Mouse (Mus musculus): ENCODE results near the gene Inip.

Gene Inip

GRCm38 (mm10) chr4:59801489-59801888, at the start of gene Inip:
Inip (minus strand) TSS chr4:59801589.
- in situ Hi-C loops (cut with MboI, MseI) = no loop called here

- in situ Hi-C loops (cut with MboI, MseI) = no loop called here
Measured at GRCm38 (mm10) chr4:59850181-59850580, 48.8 kb upstream of the Inip start.

- in situ Hi-C loops (cut with MboI, MseI) = loop anchor here (5.0 to 10.0 kb wide), 3 partner anchors 53 to 695 kb away; no protein-coding TSS in a partner anchor
Measured at GRCm38 (mm10) chr4:59847447-59847846, 46.1 kb upstream of the Inip start.

- in situ Hi-C loops (cut with MboI, MseI) = loop anchor here (5.0 to 10.0 kb wide), 3 partner anchors 50 to 693 kb away; no protein-coding TSS in a partner anchor
Measured at GRCm38 (mm10) chr4:59845245-59845637, 43.9 kb upstream of the Inip start.

- in situ Hi-C loops (cut with MboI, MseI) = loop anchor here (5.0 to 10.0 kb wide), 3 partner anchors 50 to 692 kb away; no protein-coding TSS in a partner anchor
Measured at GRCm38 (mm10) chr4:59844460-59845244, 43.3 kb upstream of the Inip start.

- in situ Hi-C loops (cut with MboI, MseI) = no loop called here
Measured at GRCm38 (mm10) chr4:59837659-59838058, 36.3 kb upstream of the Inip start.

GRCm38 (mm10) chr4:59832810-59833209, 31.4 kb upstream of the Inip start:
- in situ Hi-C loops (cut with MboI, MseI) = no loop called here

GRCm38 (mm10) chr4:59831038-59831437, 29.6 kb upstream of the Inip start:
- in situ Hi-C loops (cut with MboI, MseI) = no loop called here

- in situ Hi-C loops (cut with MboI, MseI) = no loop called here
Measured at GRCm38 (mm10) chr4:59829072-59829471, 27.7 kb upstream of the Inip start.

GRCm38 (mm10) chr4:59826381-59826780, 25.0 kb upstream of the Inip start:
- in situ Hi-C loops (cut with MboI, MseI) = no loop called here

- in situ Hi-C loops (cut with MboI, MseI) = no loop called here
Measured at GRCm38 (mm10) chr4:59825634-59826033, 24.2 kb upstream of the Inip start.

GRCm38 (mm10) chr4:59824860-59825259, 23.5 kb upstream of the Inip start:
- in situ Hi-C loops (cut with MboI, MseI) = no loop called here

- in situ Hi-C loops (cut with MboI, MseI) = no loop called here
Measured at GRCm38 (mm10) chr4:59823470-59823869, 22.1 kb upstream of the Inip start.

- in situ Hi-C loops (cut with MboI, MseI) = no loop called here
Measured at GRCm38 (mm10) chr4:59822119-59822518, 20.7 kb upstream of the Inip start.

GRCm38 (mm10) chr4:59821516-59821915, 20.1 kb upstream of the Inip start:
- in situ Hi-C loops (cut with MboI, MseI) = no loop called here

- in situ Hi-C loops (cut with MboI, MseI) = no loop called here
Measured at GRCm38 (mm10) chr4:59819477-59820022, 18.2 kb upstream of the Inip start.

GRCm38 (mm10) chr4:59819054-59819472, 17.7 kb upstream of the Inip start:
- in situ Hi-C loops (cut with MboI, MseI) = no loop called here

- in situ Hi-C loops (cut with MboI, MseI) = no loop called here
Measured at GRCm38 (mm10) chr4:59818498-59818897, 17.1 kb upstream of the Inip start.

- in situ Hi-C loops (cut with MboI, MseI) = no loop called here
Measured at GRCm38 (mm10) chr4:59817790-59818189, 16.4 kb upstream of the Inip start.

GRCm38 (mm10) chr4:59816477-59816876, 15.1 kb upstream of the Inip start:
- in situ Hi-C loops (cut with MboI, MseI) = no loop called here

GRCm38 (mm10) chr4:59816016-59816415, 14.6 kb upstream of the Inip start:
- in situ Hi-C loops (cut with MboI, MseI) = no loop called here

- in situ Hi-C loops (cut with MboI, MseI) = no loop called here
Measured at GRCm38 (mm10) chr4:59815121-59815810, 13.9 kb upstream of the Inip start.
